Mouse (Mus musculus) stomach, embryonic 14.5 days (tissue): Measurements from ENCODE around the gene Slc25a30. TPM values are rescaled to one million over a fixed set of nuclear protein-coding genes. Genes with fewer than 3 reads are reported as not detected.

Experiments
- ATAC-seq: fragments of 200-750 bp; cut with Nextera tagmentation; 2 replicates; pipeline ENCODE4 v1.8.0; 2017; ENCODE audit warnings: low read depth, moderate TSS enrichment; ENCODE audit not compliant: insufficient number of reproducible peaks, insufficient read depth, low FRiP score
- H3K27ac ChIP-seq: fragments of 300-500 bp; sonication (generic); 2 replicates; pipeline ENCODE4 v1.5.1; 2014; ENCODE audit warnings: mild to moderate bottlenecking, low read length, moderate library complexity, mixed read lengths
- H3K27me3 ChIP-seq: fragments of 300-500 bp; sonication (generic); 2 replicates; pipeline ENCODE4 v1.6.1; 2014; ENCODE audit warnings: low read length, control low read depth, mixed read lengths; ENCODE audit not compliant: control insufficient read depth, insufficient read depth
- H3K36me3 ChIP-seq: fragments of 300-500 bp; sonication (generic); 2 replicates; pipeline ENCODE4 v1.6.1; 2014; ENCODE audit warnings: mild to moderate bottlenecking, control low read depth, low read length, moderate library complexity, mixed read lengths; ENCODE audit not compliant: control insufficient read depth, insufficient read depth
- H3K4me1 ChIP-seq: fragments of 300-500 bp; sonication (generic); 2 replicates; pipeline ENCODE4 v1.6.1; 2014; ENCODE audit warnings: low read length, control low read depth, mixed read lengths; ENCODE audit not compliant: control insufficient read depth, insufficient read depth
- H3K4me2 ChIP-seq: fragments of 300-500 bp; sonication (generic); replicated peaks from 2 replicates; pipeline ENCODE4 v1.6.1; 2014; ENCODE audit warnings: low read depth, low read length, control low read depth
- H3K4me3 ChIP-seq: fragments of 300-500 bp; sonication (generic); 2 replicates; pipeline ENCODE4 v1.5.1; 2014; ENCODE audit warnings: low read depth, low read length, control low read depth
- H3K9ac ChIP-seq: fragments of 300-500 bp; sonication (generic); replicated peaks from 2 replicates; pipeline ENCODE4 v1.6.1; 2014; ENCODE audit warnings: low read depth, mild to moderate bottlenecking, control low read depth, low read length, moderate library complexity, mixed read lengths
- H3K9me3 ChIP-seq: fragments of 300-500 bp; sonication (generic); 2 replicates; pipeline ENCODE4 v1.6.1; 2016; ENCODE audit warnings: low read depth, low read length, control low read depth; ENCODE audit not compliant: control insufficient read depth
- WGBS: fragments of 180-500 bp; shearing (Covaris S2); extraction: QIAGEN DNeasy Blood & Tissue Kit; methylation state at CpG from one replicate; pipeline ENCODE4 v1.1.7; 2014; 5-methylcytosine and 5-hydroxymethylcytosine counted together
- polyA plus RNA-seq: library from polyadenylated mRNA; unstranded; fragments of >200 nt; fragmentation: Nextera tagmentation; extraction: Ambion mirVana; gene quantifications from 2 replicates; pipeline ENCODE4 v1.2.1, GENCODE M21; 2014

The Slc25a30 gene
- polyA plus RNA-seq, 1 experiment from 2014 or later: 4.5 TPM

GRCm38 (mm10) chr14:75767492-75768274 lies 19.2 kb downstream of the Slc25a30 start:
- Histone ChIP-seq H3K36me3 (peaks cover 3% of the 10 kb centered on the region; the same call in 1 of the 2 replicates), H3K4me2 (peak overlapping the region; percentile 27), H3K27me3 (no peaks in the 10 kb centered on the region), H3K4me3 (no peak overlapping the region), H3K27ac (no peak overlapping the region), H3K9ac (no peak overlapping the region), H3K4me1 (no peaks in the 10 kb centered on the region), H3K9me3 (no peaks in the 10 kb centered on the region)
- ATAC-seq: peak; percentile 83
- WGBS: 52% methylated on average over 17 of the region's 17 CpGs

GRCm38 (mm10) chr14:75761028-75761805 lies 25.6 kb downstream of the Slc25a30 start:
- WGBS: 59% methylated on average over 10 of the region's 10 CpGs
- Histone ChIP-seq H3K4me3 (no peak overlapping the region), H3K9ac (no peak overlapping the region), H3K4me1 (no peaks in the 10 kb centered on the region), H3K27me3 (no peaks in the 10 kb centered on the region), H3K4me2 (no peak overlapping the region), H3K36me3 (no peaks in the 10 kb centered on the region), H3K27ac (no peak overlapping the region), H3K9me3 (no peaks in the 10 kb centered on the region)
- no peak for ATAC-seq

- no peaks in the 10 kb centered on the region for H3K27me3 ChIP-seq
- peaks cover 2% of the 10 kb centered on the region; the same call in 1 of the 2 replicates for H3K4me1 ChIP-seq
- no peak for ATAC-seq
- H3K9ac ChIP-seq: no peak overlapping the region
- no peak overlapping the region for H3K4me2 ChIP-seq
- no peak overlapping the region for H3K27ac ChIP-seq
- H3K9me3 ChIP-seq: no peaks in the 10 kb centered on the region
- no peak overlapping the region for H3K4me3 ChIP-seq
- WGBS: 70% methylated on average over 7 of the region's 7 CpGs
- H3K36me3 ChIP-seq: no peaks in the 10 kb centered on the region
Observed at GRCm38 (mm10) chr14:75758401-75758800, 28.4 kb downstream of the Slc25a30 start.

GRCm38 (mm10) chr14:75757821-75758220 lies 29.0 kb downstream of the Slc25a30 start:
- Histone ChIP-seq H3K4me1 (peaks cover 8% of the 10 kb centered on the region; the same call in 1 of the 2 replicates), H3K36me3 (no peaks in the 10 kb centered on the region), H3K27ac (no peak overlapping the region), H3K9ac (no peak overlapping the region), H3K4me2 (no peak overlapping the region), H3K4me3 (no peak overlapping the region), H3K9me3 (no peaks in the 10 kb centered on the region), H3K27me3 (no peaks in the 10 kb centered on the region)
- 65% methylated on average over 2 of the region's 2 CpGs for WGBS
- ATAC-seq: no peak

- Histone ChIP-seq H3K27ac (no peak overlapping the region), H3K27me3 (no peaks in the 10 kb centered on the region), H3K4me2 (no peak overlapping the region), H3K4me1 (peaks cover 15% of the 10 kb centered on the region; the same call in 1 of the 2 replicates), H3K9me3 (no peaks in the 10 kb centered on the region), H3K9ac (no peak overlapping the region), H3K36me3 (no peaks in the 10 kb centered on the region), H3K4me3 (no peak overlapping the region)
- ATAC-seq: no peak
- 84% methylated on average over 6 of the region's 6 CpGs for WGBS
Observed at GRCm38 (mm10) chr14:75756971-75757370, 29.9 kb downstream of the Slc25a30 start.

- H3K9ac ChIP-seq: peak within 1 kb of the TSS; percentile 85
- 0% methylated on average over 75 of the region's 78 CpGs for WGBS
- no peaks in the 10 kb centered on the region for H3K36me3 ChIP-seq
- peak within 1 kb of the TSS; percentile 98 for H3K4me3 ChIP-seq
- no peaks in the 10 kb centered on the region for H3K9me3 ChIP-seq
- peak; percentile 97 for ATAC-seq
- no peaks in the 10 kb centered on the region for H3K27me3 ChIP-seq
- H3K27ac ChIP-seq: peak within 1 kb of the TSS; percentile 89
- H3K4me1 ChIP-seq: peaks cover 15% of the 10 kb centered on the region; the same call in 1 of the 2 replicates
- H3K4me2 ChIP-seq: peak within 1 kb of the TSS; percentile 72
Observed at GRCm38 (mm10) chr14:75753991-75754817, 32.6 kb downstream of the Slc25a30 start, which contains the start of gene Cog3. TSS of gene Cog3 (minus strand) at chr14:75754517.

- peak overlapping the region; percentile 85; the same call in 1 of the 2 replicates for H3K9ac ChIP-seq
- peak overlapping the region; percentile 98 for H3K4me3 ChIP-seq
- peaks cover 15% of the 10 kb centered on the region; the same call in 1 of the 2 replicates for H3K4me1 ChIP-seq
- WGBS: 49% methylated on average over 8 of the region's 8 CpGs
- H3K36me3 ChIP-seq: no peaks in the 10 kb centered on the region
- no peak overlapping the region for H3K27ac ChIP-seq
- ATAC-seq: no peak
- peak overlapping the region; percentile 72 for H3K4me2 ChIP-seq
- H3K27me3 ChIP-seq: no peaks in the 10 kb centered on the region
- no peaks in the 10 kb centered on the region for H3K9me3 ChIP-seq
Observed at GRCm38 (mm10) chr14:75753206-75753605, 33.6 kb downstream of the Slc25a30 start.

GRCm38 (mm10) chr14:75751040-75751439 lies 35.8 kb downstream of the Slc25a30 start:
- ATAC-seq: no peak
- Histone ChIP-seq H3K36me3 (peaks cover 5% of the 10 kb centered on the region), H3K4me3 (no peak overlapping the region), H3K4me2 (no peak overlapping the region), H3K9me3 (no peaks in the 10 kb centered on the region), H3K9ac (no peak overlapping the region), H3K27ac (no peak overlapping the region), H3K27me3 (no peaks in the 10 kb centered on the region), H3K4me1 (peaks cover 15% of the 10 kb centered on the region; the same call in 1 of the 2 replicates)
- WGBS: 85% methylated on average over 4 of the region's 4 CpGs
